Mouse (Mus musculus) liver, adult 10 weeks (tissue): Measurements from ENCODE around the gene Ihh. TPM values are rescaled to one million over a fixed set of nuclear protein-coding genes. Genes with fewer than 3 reads are reported as not detected.

Experiments
- polyA plus RNA-seq: library from polyadenylated mRNA; stranded (reverse); fragments of 350-450 nt; fragmentation: Illumina TruSeq; extraction: RNeasy Lipid Tissue Mini Kit (QIAGEN cat#74804); gene quantifications from one replicate; pipeline ENCODE4 v1.2.3, GENCODE M21; 2014; ENCODE audit warnings: low read depth, low replicate concordance

Ihh gene
- not detected for polyA plus RNA-seq

DNA sequence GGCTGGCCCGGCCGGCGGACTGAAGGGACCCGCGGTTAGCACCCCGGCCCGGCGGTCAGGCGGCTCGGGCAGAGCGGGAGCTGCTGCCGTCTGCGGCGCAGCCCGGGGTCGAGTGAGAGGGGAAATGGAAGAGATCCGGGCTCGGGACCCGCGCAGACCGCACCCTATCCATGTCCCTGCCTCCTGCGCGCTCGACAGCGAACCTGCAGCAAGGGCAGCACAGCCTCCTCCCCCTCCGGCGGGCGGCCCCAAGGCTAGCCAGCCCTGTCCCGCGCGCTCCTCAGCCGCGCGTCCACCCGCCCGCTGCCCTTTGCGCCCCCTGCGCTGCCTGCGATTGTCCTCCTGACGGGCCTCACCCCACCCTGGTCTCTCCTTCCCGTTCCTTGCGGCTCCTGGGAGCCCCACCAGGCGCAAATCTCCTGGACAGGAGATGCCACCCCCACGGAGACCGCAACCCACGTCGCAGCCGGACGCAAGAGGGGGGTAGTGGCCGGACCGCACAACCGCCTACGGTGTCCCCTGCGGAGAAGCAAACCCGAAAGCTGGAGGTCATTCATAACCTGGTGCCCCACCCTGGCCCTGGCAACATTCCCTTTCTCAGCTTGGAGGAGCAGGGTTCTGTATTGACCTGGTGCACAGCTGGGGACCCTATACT, at the start of gene Ihh:
Ihh (minus strand) TSS at position 117 of the 655 bp plus-strand sequence.

DNA sequence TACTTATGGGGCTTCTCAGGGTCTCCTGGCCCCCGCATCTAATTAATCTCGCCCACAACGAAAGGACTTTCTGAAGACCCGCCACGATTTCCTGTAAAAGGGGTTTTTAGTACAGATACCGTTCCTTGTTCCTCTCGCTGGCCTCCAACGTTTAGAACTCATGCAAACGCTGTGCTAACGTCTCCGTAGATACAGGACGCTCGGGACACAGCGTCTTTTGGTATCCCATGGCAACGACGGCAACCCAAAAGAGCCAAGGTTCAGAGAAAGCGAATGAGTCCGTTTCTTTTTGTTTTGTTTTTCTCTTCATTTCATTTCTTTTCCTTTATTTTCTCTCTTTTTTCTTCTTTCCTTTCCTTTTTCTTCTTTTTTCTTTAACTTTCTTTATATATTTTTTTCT, 16.1 kb downstream of the Ihh start, which contains the start of gene Cfap65:
Cfap65 (minus strand) TSS at position 198 of the 400 bp plus-strand sequence.

Other genes with a start within 250 kb of the Ihh start
- 209 TPM for gene Cyp27a1, start 238.1 kb downstream of the Ihh start, polyA plus RNA-seq
- not detected for gene Prkag3, start 202.5 kb downstream of the Ihh start, polyA plus RNA-seq
- not detected for gene Wnt6, start 179.8 kb downstream of the Ihh start, polyA plus RNA-seq
- gene Wnt10a, start 160.2 kb downstream of the Ihh start, polyA plus RNA-seq, result not detected
- not detected for gene Cdk5r2, start 96.7 kb downstream of the Ihh start, polyA plus RNA-seq
- gene Fev, start 66.3 kb downstream of the Ihh start, polyA plus RNA-seq, result not detected
- gene Cryba2, start 58.5 kb downstream of the Ihh start, polyA plus RNA-seq, result not detected
- not detected for gene Cfap65, start 16.1 kb downstream of the Ihh start, polyA plus RNA-seq
- gene Nhej1, start 173.5 kb upstream of the Ihh start, polyA plus RNA-seq, result 1.1 TPM
- not detected for gene Slc23a3, start 182.2 kb upstream of the Ihh start, polyA plus RNA-seq
- gene Cnppd1, start 191.0 kb upstream of the Ihh start, polyA plus RNA-seq, result 11.3 TPM
- gene Retreg2, start 191.1 kb upstream of the Ihh start, polyA plus RNA-seq, result 25.1 TPM
- gene Zfand2b, start 217.0 kb upstream of the Ihh start, polyA plus RNA-seq, result 2.3 TPM
- gene Abcb6, start 228.7 kb upstream of the Ihh start, polyA plus RNA-seq, result 15.8 TPM
- 8.8 TPM for gene Ankzf1, start 240.5 kb upstream of the Ihh start, polyA plus RNA-seq
- gene Atg9a, start 240.5 kb upstream of the Ihh start, polyA plus RNA-seq, result 8.5 TPM